Mouse (Mus musculus) myocyte (in vitro differentiated cells): ENCODE measurements around the gene Sdc3. TPM values are rescaled to one million over a fixed set of nuclear protein-coding genes. Genes with fewer than 3 reads are reported as not detected.

ENCODE experiments used
- H3K27me3 ChIP-seq: one replicate; pipeline ENCODE4 v1.6.1; 2011; ENCODE audit not compliant: control insufficient read depth, insufficient read depth, insufficient read length
- H3K36me3 ChIP-seq: one replicate; pipeline ENCODE4 v1.6.1; 2011; ENCODE audit not compliant: control insufficient read depth, insufficient read depth
- H3K4me2 ChIP-seq: one replicate; pipeline ENCODE4 v1.6.1; 2011; ENCODE audit warnings: low read depth, control low read depth
- H3K4me3 ChIP-seq: one replicate; pipeline ENCODE4 v1.5.1; 2011; ENCODE audit warnings: mild to moderate bottlenecking, control low read depth, moderate library complexity
- H3K79me2 ChIP-seq: one replicate; pipeline ENCODE4 v1.6.1; 2011; ENCODE audit not compliant: control insufficient read depth, insufficient read depth
- H3ac ChIP-seq: one replicate; pipeline ENCODE4 v1.6.1; 2011; ENCODE audit not compliant: control insufficient read depth, insufficient read length
- CEBPB ChIP-seq: IDR thresholded peaks from 2 replicates; pipeline ENCODE4 v1.6.1; 2011; ENCODE audit warnings: mild to moderate bottlenecking, moderate library complexity; ENCODE audit not compliant: poor library complexity, insufficient read depth, severe bottlenecking
- E2F4 ChIP-seq: IDR thresholded peaks from one replicate; pipeline ENCODE4 v1.6.1; 2011; ENCODE audit warnings: mild to moderate bottlenecking, control low read depth, moderate library complexity; ENCODE audit not compliant: insufficient read depth
- MAX ChIP-seq: IDR thresholded peaks from one replicate; pipeline ENCODE4 v1.6.1; 2011; ENCODE audit warnings: low read depth, mild to moderate bottlenecking, control low read depth
- MYOD1 ChIP-seq, 3 experiments: IDR thresholded peaks; one replicate each; pipeline ENCODE4 v1.6.1; 2011; ENCODE audit warnings: control low read depth in 2 of 3, low read depth in 2 of 3, mild to moderate bottlenecking in 2 of 3, moderate library complexity in 1 of 3; ENCODE audit not compliant: insufficient read length in 2 of 3, control insufficient read depth in 1 of 3
- MYOG ChIP-seq, 3 experiments: IDR thresholded peaks; one replicate each; pipeline ENCODE4 v1.6.1; 2011; ENCODE audit warnings: control low read depth in 2 of 3, low read depth in 2 of 3, mild to moderate bottlenecking in 2 of 3; ENCODE audit not compliant: insufficient read length in 2 of 3, control insufficient read depth in 1 of 3, insufficient read depth in 1 of 3
- POLR2A ChIP-seq: IDR thresholded peaks from one replicate; pipeline ENCODE4 v1.6.1; 2011; ENCODE audit warnings: low read depth, mild to moderate bottlenecking, control low read depth, moderate library complexity; ENCODE audit not compliant: insufficient read length
- POLR2AphosphoS2 ChIP-seq: IDR thresholded peaks from one replicate; pipeline ENCODE4 v1.6.1; 2011; ENCODE audit warnings: low read depth, control low read depth; ENCODE audit not compliant: insufficient read length
- REST ChIP-seq: IDR thresholded peaks from one replicate; pipeline ENCODE4 v1.6.1; 2011; ENCODE audit warnings: mild to moderate bottlenecking, control low read depth, moderate library complexity; ENCODE audit not compliant: insufficient read depth, insufficient read length
- SRF ChIP-seq: IDR thresholded peaks from one replicate; pipeline ENCODE4 v1.6.1; 2011; ENCODE audit warnings: low read depth; ENCODE audit not compliant: control insufficient read depth, insufficient read length
- TCF12 ChIP-seq: IDR thresholded peaks from one replicate; pipeline ENCODE4 v1.6.1; 2011; ENCODE audit warnings: mild to moderate bottlenecking, control low read depth; ENCODE audit not compliant: poor library complexity, insufficient read depth, severe bottlenecking
- TCF3 ChIP-seq: IDR thresholded peaks from one replicate; pipeline ENCODE4 v1.6.1; 2011; ENCODE audit warnings: low read depth, control low read depth; ENCODE audit not compliant: insufficient read length
- USF1 ChIP-seq: IDR thresholded peaks from one replicate; pipeline ENCODE4 v1.6.1; 2011; ENCODE audit warnings: low read depth, mild to moderate bottlenecking, control low read depth, moderate library complexity
- polyA plus RNA-seq: library from polyadenylated mRNA; unstranded; fragments of >200 nt; fragmentation: generic; extraction: Trizol; gene quantifications from one replicate; pipeline ENCODE4 v1.2.1, GENCODE M21; 2012; ENCODE audit warnings: missing spikeins

The Sdc3 gene
- polyA plus RNA-seq, 1 experiment, result 15.8 TPM

DNA sequence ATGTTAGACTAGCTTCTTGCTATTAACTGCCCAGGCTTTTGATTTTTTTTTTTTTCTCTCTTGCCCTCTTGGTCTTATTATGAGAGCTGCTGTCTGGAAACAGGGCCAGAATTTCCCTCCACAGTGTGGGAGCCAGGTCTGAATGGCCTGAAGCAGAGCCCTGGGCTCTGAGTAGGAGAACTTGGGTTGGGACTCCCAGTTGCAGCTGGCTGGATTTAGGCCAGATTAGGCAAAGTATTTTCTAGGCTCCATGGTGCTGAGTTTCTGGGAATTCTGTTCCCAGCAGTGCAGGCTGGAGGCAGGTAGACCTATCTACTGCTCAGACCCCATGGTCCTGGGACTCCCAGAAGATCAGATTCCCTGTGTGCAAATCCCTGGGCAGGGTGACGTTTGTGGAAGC is 6.1 kb downstream of the Sdc3 start:
- H3ac ChIP-seq, result no peak overlapping the region
- H3K36me3 ChIP-seq, result no peaks in the 10 kb centered on the region
- no peaks in the 10 kb centered on the region for H3K79me2 ChIP-seq
- no peak overlapping the region for H3K4me3 ChIP-seq
- H3K27me3 ChIP-seq, result no peaks in the 10 kb centered on the region
- no peak overlapping the region for H3K4me2 ChIP-seq
- TF ChIP-seq CEBPB (no peak), USF1 (no peak)

GRCm38 (mm10) chr4:130799118-130799517 is 6.8 kb downstream of the Sdc3 start:
- no peaks in the 10 kb centered on the region for H3K79me2 ChIP-seq
- H3K36me3 ChIP-seq, result no peaks in the 10 kb centered on the region
- TF ChIP-seq POLR2AphosphoS2 (no peak), POLR2A (no peak), REST (no peak), SRF (no peak), USF1 (no peak), TCF3 (no peak), E2F4 (no peak), MAX (no peak)
- H3K4me3 ChIP-seq, result no peak overlapping the region
- no peak overlapping the region for H3ac ChIP-seq
- H3K27me3 ChIP-seq, result no peaks in the 10 kb centered on the region
- no peak overlapping the region for H3K4me2 ChIP-seq

- Histone ChIP-seq H3K4me3 (no peak overlapping the region), H3K4me2 (no peak overlapping the region), H3K27me3 (no peaks in the 10 kb centered on the region), H3ac (no peak overlapping the region), H3K79me2 (no peaks in the 10 kb centered on the region), H3K36me3 (no peaks in the 10 kb centered on the region)
- TF ChIP-seq POLR2AphosphoS2 (no peak), SRF (no peak), POLR2A (no peak), MYOD1 (IDR thresholded peaks at IDR 0.05; ENCODE audit: control insufficient read depth in 1 of 3, insufficient read length in 2 of 3, low read depth in 2 of 3) (no peak), E2F4 (no peak), USF1 (no peak), MYOG (IDR thresholded peaks at IDR 0.05; ENCODE audit: control insufficient read depth in 1 of 3, insufficient read depth in 1 of 3, insufficient read length in 2 of 3, low read depth in 2 of 3) (no peak), REST (no peak), TCF3 (no peak), MAX (no peak), TCF12 (no peak), CEBPB (no peak)
Measured at GRCm38 (mm10) chr4:130799582-130799981, 7.2 kb downstream of the Sdc3 start.

GRCm38 (mm10) chr4:130800147-130800546 is 7.8 kb downstream of the Sdc3 start:
- Histone ChIP-seq H3ac (no peak overlapping the region), H3K27me3 (no peaks in the 10 kb centered on the region), H3K4me2 (no peak overlapping the region), H3K36me3 (no peaks in the 10 kb centered on the region), H3K79me2 (no peaks in the 10 kb centered on the region), H3K4me3 (no peak overlapping the region)
- TF ChIP-seq E2F4 (no peak), MYOD1 (IDR thresholded peaks at IDR 0.05; ENCODE audit: control insufficient read depth in 1 of 3, insufficient read length in 2 of 3, low read depth in 2 of 3) (no peak), USF1 (no peak), TCF12 (no peak), MYOG (IDR thresholded peaks at IDR 0.05; ENCODE audit: control insufficient read depth in 1 of 3, insufficient read depth in 1 of 3, insufficient read length in 2 of 3, low read depth in 2 of 3) (no peak), TCF3 (no peak), SRF (no peak), REST (no peak), POLR2AphosphoS2 (no peak), CEBPB (no peak), MAX (no peak), POLR2A (no peak)

- TF ChIP-seq REST (no peak), MYOG (IDR thresholded peaks at IDR 0.05; ENCODE audit: control insufficient read depth in 1 of 3, insufficient read depth in 1 of 3, insufficient read length in 2 of 3, low read depth in 2 of 3) (no peak), USF1 (no peak), TCF12 (no peak), E2F4 (no peak), POLR2A (no peak), SRF (no peak), CEBPB (no peak), MYOD1 (IDR thresholded peaks at IDR 0.05; ENCODE audit: control insufficient read depth in 1 of 3, insufficient read length in 2 of 3, low read depth in 2 of 3) (no peak), MAX (no peak), POLR2AphosphoS2 (no peak), TCF3 (no peak)
- Histone ChIP-seq H3K27me3 (no peaks in the 10 kb centered on the region), H3K79me2 (no peaks in the 10 kb centered on the region), H3K4me3 (no peak overlapping the region), H3K36me3 (no peaks in the 10 kb centered on the region), H3K4me2 (no peak overlapping the region), H3ac (no peak overlapping the region)
Measured at GRCm38 (mm10) chr4:130801198-130801597, 8.9 kb downstream of the Sdc3 start.
